Mouse (Mus musculus) hindbrain, postnatal 0 days (tissue): ENCODE results near the gene Gm4969. TPM values are rescaled to one million over a fixed set of nuclear protein-coding genes. Genes with fewer than 3 reads are reported as not detected.

Experiments
- ATAC-seq: fragments of 200-750 bp; cut with Nextera tagmentation; 2 replicates; pipeline ENCODE4 v1.8.0; 2017; ENCODE audit warnings: mild to moderate bottlenecking, moderate TSS enrichment, moderate library complexity
- DNase-seq: peaks from one replicate; pipeline ENCODE4 v3.0.0-alpha.2; 2015; ENCODE audit warnings: low spot score
- H3K27ac ChIP-seq: fragments of 300-500 bp; sonication (generic); 2 replicates; pipeline ENCODE4 v1.5.1; 2014; ENCODE audit warnings: mild to moderate bottlenecking
- H3K27me3 ChIP-seq: fragments of 300-500 bp; sonication (generic); 2 replicates; pipeline ENCODE4 v1.6.1; 2014; ENCODE audit warnings: low read length, mixed read lengths; ENCODE audit not compliant: insufficient read depth
- H3K36me3 ChIP-seq: fragments of 300-500 bp; sonication (generic); 2 replicates; pipeline ENCODE4 v1.6.1; 2014; ENCODE audit warnings: low read length, mixed read lengths; ENCODE audit not compliant: insufficient read depth
- H3K4me1 ChIP-seq: fragments of 300-500 bp; sonication (generic); 2 replicates; pipeline ENCODE4 v1.6.1; 2014; ENCODE audit warnings: antibody characterized with exemption, low read length, mixed read lengths; ENCODE audit not compliant: insufficient read depth
- H3K4me2 ChIP-seq: fragments of 300-500 bp; sonication (generic); 2 replicates; pipeline ENCODE4 v1.6.1; 2014; ENCODE audit warnings: low read depth, mild to moderate bottlenecking, low read length, moderate library complexity, mixed read lengths
- H3K4me3 ChIP-seq: fragments of 300-500 bp; sonication (generic); 2 replicates; pipeline ENCODE4 v1.5.1; 2014; ENCODE audit warnings: low read length
- H3K9ac ChIP-seq: fragments of 300-500 bp; sonication (generic); replicated peaks from 2 replicates; pipeline ENCODE4 v1.6.1; 2014; ENCODE audit warnings: mild to moderate bottlenecking, low read length, moderate library complexity, mixed read lengths
- H3K9me3 ChIP-seq: fragments of 300-500 bp; sonication (generic); 2 replicates; pipeline ENCODE4 v1.6.1; 2016; ENCODE audit warnings: low read length, mixed read lengths
- CTCF ChIP-seq: IDR thresholded peaks from 2 replicates; pipeline ENCODE4 v1.5.1; 2016; ENCODE audit warnings: antibody characterized with exemption, control low read depth, low read depth
- WGBS: fragments of 180-500 bp; shearing (Covaris S2); extraction: QIAGEN DNeasy Blood & Tissue Kit; methylation state at CpG from one replicate; pipeline ENCODE4 v1.1.7; 2014; 5-methylcytosine and 5-hydroxymethylcytosine counted together
- polyA plus RNA-seq: library from polyadenylated mRNA; unstranded; fragments of >200 nt; fragmentation: Nextera tagmentation; extraction: Ambion mirVana; gene quantifications from 2 replicates; pipeline ENCODE4 v1.2.1, GENCODE M21; 2015
- total RNA-seq: library from RNA; depleted of rRNA; stranded (reverse); fragments of >200 nt; gene quantifications from 2 replicates; pipeline ENCODE4 v1.2.3, GENCODE M21; 2014; rRNA removed

The Gm4969 gene
- 4.6 and 6.3 TPM in 2 replicates for total RNA-seq
- 7.7 and 7.9 TPM in 2 replicates for polyA plus RNA-seq

DNA sequence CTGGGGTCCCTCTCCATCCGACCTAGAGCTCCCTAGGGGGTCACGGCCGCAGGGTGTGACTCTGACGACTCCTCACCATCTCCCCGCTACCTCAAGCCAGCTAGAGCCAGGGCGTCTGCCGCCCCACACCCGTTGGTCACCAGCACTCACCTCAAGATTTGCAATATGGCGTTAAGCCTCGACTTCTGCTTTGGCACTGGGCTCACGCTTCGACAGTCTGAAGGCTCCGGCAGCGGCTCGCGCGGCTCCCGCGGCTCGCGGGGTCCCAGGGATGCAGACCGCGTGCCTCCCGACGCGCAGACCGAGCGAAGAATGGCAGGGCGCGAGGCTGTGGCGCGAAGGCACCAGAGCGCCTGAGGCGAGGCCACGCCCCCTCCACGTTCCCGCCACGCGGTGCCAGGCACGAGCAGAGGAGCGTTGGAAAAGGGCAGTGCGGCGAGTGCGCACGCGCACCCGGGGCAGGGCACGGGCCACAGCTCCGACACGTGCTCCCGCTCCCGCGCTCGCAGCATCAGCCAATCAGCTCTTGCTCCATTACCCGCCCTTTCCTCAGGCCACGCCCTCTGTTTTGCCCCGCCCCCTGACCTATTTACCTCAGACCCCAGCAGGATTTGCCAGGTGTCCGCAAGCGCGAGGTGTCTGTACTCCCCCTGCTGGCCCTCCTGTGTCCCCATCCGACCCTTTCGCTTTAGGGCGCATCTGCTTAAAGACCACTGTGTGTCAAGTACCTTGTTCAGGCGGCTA lies at the start of gene Gm4969:
Gene Gm4969, minus strand, starts transcription at position 341 of the 744 bp plus-strand sequence.
- H3K9me3 ChIP-seq = no peaks in the 10 kb centered on the region
- TF ChIP-seq CTCF = peak; percentile 57
- H3K9ac ChIP-seq = 0 out of 2 replicates have a peak within 1 kb of the TSS, but pooled peaks have one; percentile 38
- ATAC-seq (peak; percentile 83), DNase-seq (peak; percentile 91)
- no peaks in the 10 kb centered on the region for H3K27me3 ChIP-seq
- peaks cover 16% of the 10 kb centered on the region for H3K4me1 ChIP-seq
- H3K4me2 ChIP-seq = peak within 1 kb of the TSS; percentile 55
- H3K36me3 ChIP-seq = no peaks in the 10 kb centered on the region
- WGBS = 18% methylated on average over 64 of the region's 64 CpGs
- peak within 1 kb of the TSS; percentile 39 for H3K4me3 ChIP-seq
- H3K27ac ChIP-seq = peak within 1 kb of the TSS; percentile 62; the same call in 1 of the 2 replicates

DNA sequence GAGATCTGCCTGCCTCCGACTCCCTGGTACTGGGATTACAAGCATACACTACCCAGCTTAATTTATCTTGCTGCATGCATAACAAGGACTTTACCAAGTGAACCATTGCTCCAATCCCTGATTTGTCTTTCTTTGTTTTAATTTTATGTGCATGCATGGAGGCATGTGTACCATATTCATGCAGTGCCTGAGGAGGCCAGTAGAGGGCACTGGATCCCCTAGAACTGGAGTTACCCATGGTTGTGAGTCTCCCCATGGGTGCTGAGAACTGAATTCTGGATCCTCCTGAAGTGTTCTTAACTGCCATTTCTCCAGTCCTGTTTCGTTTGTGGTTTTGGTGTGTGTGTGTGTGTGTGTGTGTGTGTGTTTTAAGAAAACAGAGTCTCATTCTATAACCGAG lies 48.8 kb upstream of the Gm4969 start:
- Histone ChIP-seq H3K4me1 (no peaks in the 10 kb centered on the region; the same call in 1 of the 2 replicates), H3K36me3 (no peaks in the 10 kb centered on the region), H3K4me3 (no peak overlapping the region), H3K4me2 (no peak overlapping the region), H3K9ac (no peak overlapping the region), H3K27ac (no peak overlapping the region), H3K27me3 (no peaks in the 10 kb centered on the region), H3K9me3 (no peaks in the 10 kb centered on the region)
- peak; percentile 26; the same call in 1 of the 2 replicates for TF ChIP-seq CTCF
- 89% methylated on average over 3 of the region's 3 CpGs for WGBS
- ATAC-seq (no peak), DNase-seq (no peak)

DNA sequence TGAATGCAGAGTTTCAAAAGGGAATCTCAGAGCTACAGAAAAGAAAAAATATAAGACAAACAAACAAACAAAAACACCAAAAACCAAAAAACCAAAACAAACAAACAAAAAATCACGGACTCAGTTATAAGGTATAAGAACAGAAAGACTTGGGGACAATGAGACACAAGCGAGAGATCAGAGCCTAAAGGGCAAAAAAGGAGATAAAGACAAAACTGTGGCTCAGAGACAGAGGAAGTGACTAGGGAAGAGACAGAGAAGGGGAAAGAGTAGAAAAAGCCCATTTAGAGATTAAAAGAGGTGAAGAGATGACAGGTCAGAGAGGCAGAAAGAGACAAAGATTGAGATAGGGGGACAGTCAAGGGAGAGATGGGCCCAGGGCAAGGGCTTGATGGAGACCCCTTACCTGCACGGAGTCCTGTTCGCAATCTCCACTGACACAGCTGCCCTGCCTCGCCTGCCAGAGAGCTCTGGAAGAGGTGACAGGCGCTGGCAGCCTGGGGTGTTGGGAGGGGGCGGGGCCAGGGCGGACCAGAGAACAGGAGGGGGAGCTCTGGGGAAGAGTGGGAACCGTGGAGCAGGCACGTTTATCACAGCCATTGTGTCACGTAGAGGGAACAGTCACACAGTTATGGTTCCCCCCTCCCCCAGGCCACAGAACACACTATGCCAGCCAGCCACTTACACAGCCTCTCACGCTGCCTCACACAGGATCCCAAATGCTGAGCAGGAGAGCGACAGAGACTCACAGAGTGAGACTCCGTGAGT lies 47.7 kb upstream of the Gm4969 start, which contains the start of gene Gipr:
Gene Gipr, minus strand, starts transcription at position 472 of the 768 bp plus-strand sequence.
- TF ChIP-seq CTCF = no peak
- H3K4me2 ChIP-seq = peak within 1 kb of the TSS; percentile 21
- H3K4me1 ChIP-seq = no peaks in the 10 kb centered on the region; the same call in 1 of the 2 replicates
- H3K27me3 ChIP-seq = no peaks in the 10 kb centered on the region
- H3K9ac ChIP-seq = no peak within 1 kb of the TSS
- DNase-seq (no peak), ATAC-seq (0 out of 2 replicates have a peak, but pooled peaks have one; percentile 8)
- H3K9me3 ChIP-seq = no peaks in the 10 kb centered on the region
- no peak within 1 kb of the TSS for H3K27ac ChIP-seq
- WGBS = 10% methylated on average over 14 of the region's 14 CpGs
- no peak within 1 kb of the TSS for H3K4me3 ChIP-seq
- no peaks in the 10 kb centered on the region for H3K36me3 ChIP-seq

DNA sequence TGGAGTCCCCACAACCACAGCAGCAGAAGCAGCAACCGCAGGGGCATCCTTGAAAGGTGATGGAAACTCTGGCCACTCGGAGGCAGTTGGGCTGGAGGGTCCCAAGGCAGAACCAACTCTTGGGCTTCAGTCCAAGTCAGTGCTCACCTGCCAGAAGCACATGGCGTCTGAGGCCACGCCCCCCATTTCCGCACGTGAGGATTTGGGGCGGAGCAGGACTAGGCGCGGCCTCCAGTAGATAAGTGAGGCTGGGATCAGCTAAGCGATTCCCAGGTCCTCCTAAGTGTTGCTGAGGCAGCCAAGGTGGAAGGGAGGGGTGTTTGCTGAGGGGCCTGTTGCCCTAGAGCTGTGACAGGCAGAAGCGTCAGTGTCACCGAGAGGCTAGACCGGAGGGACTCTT lies 46.8 kb upstream of the Gm4969 start:
- no peak overlapping the region for H3K4me3 ChIP-seq
- no peak for TF ChIP-seq CTCF
- H3K27me3 ChIP-seq = no peaks in the 10 kb centered on the region
- no peaks in the 10 kb centered on the region for H3K9me3 ChIP-seq
- H3K9ac ChIP-seq = no peak overlapping the region
- WGBS = 3% methylated on average over 13 of the region's 13 CpGs
- H3K4me1 ChIP-seq = peaks cover 1% of the 10 kb centered on the region; the same call in 1 of the 2 replicates
- DNase-seq (no peak), ATAC-seq (no peak)
- H3K4me2 ChIP-seq = peak overlapping the region; percentile 21
- no peaks in the 10 kb centered on the region for H3K36me3 ChIP-seq
- no peak overlapping the region for H3K27ac ChIP-seq

DNA sequence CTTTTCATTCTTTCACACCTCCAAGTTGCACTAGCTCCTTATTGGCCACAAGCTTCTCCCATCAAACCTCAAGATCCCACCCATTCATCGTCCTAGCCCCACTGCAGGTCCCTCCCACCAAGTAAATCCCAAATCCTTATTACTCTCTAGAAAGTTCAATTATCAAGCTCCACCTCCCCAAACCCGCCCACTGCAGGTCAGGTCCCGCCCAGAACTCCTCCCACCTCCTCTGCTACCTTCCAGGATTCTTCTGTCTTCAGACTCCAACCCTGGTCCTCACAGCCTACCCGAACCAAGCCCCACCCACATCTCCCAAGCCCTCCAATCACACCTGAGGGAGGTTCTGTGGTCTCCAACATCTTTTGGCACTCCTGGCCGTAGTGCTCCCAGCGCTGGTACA lies 46.0 kb upstream of the Gm4969 start:
- under 1% methylated on average over 6 of the region's 6 CpGs for WGBS
- Histone ChIP-seq H3K27me3 (no peaks in the 10 kb centered on the region), H3K36me3 (no peaks in the 10 kb centered on the region), H3K4me1 (peaks cover 4% of the 10 kb centered on the region; the same call in 1 of the 2 replicates), H3K9ac (no peak overlapping the region), H3K9me3 (no peaks in the 10 kb centered on the region), H3K27ac (no peak overlapping the region), H3K4me3 (no peak overlapping the region), H3K4me2 (no peak overlapping the region)
- no peak for TF ChIP-seq CTCF
- DNase-seq = no peak
- 0 out of 2 replicates have a peak, but pooled peaks have one; percentile 18 for ATAC-seq

DNA sequence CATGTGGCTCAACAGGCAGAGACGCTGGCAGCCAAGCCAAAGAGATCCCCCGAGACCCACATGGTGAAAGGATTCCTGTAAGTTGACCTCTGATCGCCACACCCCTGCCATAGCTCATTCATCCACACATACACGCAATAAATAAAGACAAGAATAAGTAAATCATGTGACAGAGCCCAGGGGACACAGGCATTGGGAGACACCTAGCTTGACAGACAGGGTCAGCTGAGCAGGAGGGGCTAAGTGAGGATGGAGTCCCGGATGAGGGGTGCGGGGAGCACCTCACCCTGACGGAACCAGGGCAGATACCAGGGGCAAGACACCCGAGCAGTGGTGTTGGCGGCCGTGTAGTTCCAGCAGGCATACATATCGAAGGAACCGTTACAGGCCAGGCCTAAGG lies 45.6 kb upstream of the Gm4969 start:
- Histone ChIP-seq H3K9ac (no peak overlapping the region), H3K27me3 (no peaks in the 10 kb centered on the region), H3K4me2 (no peak overlapping the region), H3K4me3 (no peak overlapping the region), H3K9me3 (no peaks in the 10 kb centered on the region), H3K27ac (no peak overlapping the region), H3K36me3 (no peaks in the 10 kb centered on the region), H3K4me1 (peaks cover 4% of the 10 kb centered on the region; the same call in 1 of the 2 replicates)
- WGBS = 32% methylated on average over 12 of the region's 12 CpGs
- TF ChIP-seq CTCF = no peak
- DNase-seq (no peak), ATAC-seq (no peak)
